Comparison of ENCODE assay signal across 14 mouse cellular contexts in the genomic region with DNA sequence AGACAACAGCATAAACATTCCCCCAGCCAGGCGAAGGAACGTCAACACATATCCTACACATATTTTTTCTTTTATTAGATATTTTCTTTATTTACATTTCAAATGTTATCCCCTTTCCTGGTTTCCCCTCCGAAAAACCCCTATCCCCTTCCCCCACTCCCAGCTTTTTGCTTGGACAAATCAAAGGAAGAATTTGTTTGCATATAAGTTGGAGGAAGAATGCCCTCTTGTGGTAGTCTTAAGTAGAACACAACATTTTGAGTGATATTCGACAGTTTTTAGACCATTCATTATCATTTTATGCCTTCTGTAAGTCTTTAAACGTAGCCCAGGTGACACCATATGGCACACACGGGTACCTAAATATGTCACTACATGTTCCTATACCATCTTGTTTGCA. TPM values are rescaled to one million over a fixed set of nuclear protein-coding genes. Genes with fewer than 3 reads are reported as not detected.
A peak's percentile ranks its signal among the peaks of the same experiment; 100 is the strongest.
DNase-seq lines count a peak whose midpoint lies in the region; ATAC-seq and TF ChIP-seq lines count a peak whose summit lies in the region.
"Had no signal": no experiment of that assay in that cellular context is flagged by ENCODE, and none has a peak within 500 bp of the region (broad histone marks: within the 10 kb centered on the region; RNA-seq: fewer than 3 reads in every experiment).

No protein-coding gene starts in this region.

- H3K9me3 ChIP-seq in forebrain, embryonic 14.5 days (replicated peaks; ENCODE audit: control insufficient read depth, low read length) = no peaks in the 10 kb centered on the region
- H3K9me3 ChIP-seq in forebrain, embryonic 12.5 days = no peaks in the 10 kb centered on the region
- H3K9me3 ChIP-seq in liver, postnatal 0 days (ENCODE audit: low read length) = no peaks in the 10 kb centered on the region
- H3K9me3 ChIP-seq in liver, embryonic 11.5 days (ENCODE audit: control insufficient read depth, low read length) = no peaks in the 10 kb centered on the region
- no peaks in the 10 kb centered on the region for H3K9me3 ChIP-seq in kidney, embryonic 14.5 days (ENCODE audit: control insufficient read depth, low read length)
- H3K9me3 ChIP-seq: neural tube, embryonic 13.5 days had no signal

- H3K27ac ChIP-seq in forebrain, embryonic 14.5 days (ENCODE audit: low read depth, low read length) = no peak overlapping the region
- H3K27ac ChIP-seq in forebrain, embryonic 12.5 days = no peak overlapping the region
- H3K27ac ChIP-seq in liver, postnatal 0 days (ENCODE audit: low read depth) = no peak overlapping the region
- no peak overlapping the region for H3K27ac ChIP-seq in liver, embryonic 11.5 days (ENCODE audit: low read depth, low read length)
- H3K27ac ChIP-seq in kidney, embryonic 14.5 days (ENCODE audit: low read depth, low read length) = no peak overlapping the region
- H3K27ac ChIP-seq: neural tube, embryonic 13.5 days had no signal

- ATAC-seq in forebrain, embryonic 14.5 days = 0 out of 2 replicates have a peak, but pooled peaks have one; percentile 21
- ATAC-seq in forebrain, embryonic 12.5 days (ENCODE audit: low FRiP score) = no peak
- ATAC-seq in liver, postnatal 0 days = no peak
- ATAC-seq in liver, embryonic 11.5 days (replicated peaks; ENCODE audit: low FRiP score) = no peak
- no peak for ATAC-seq in kidney, embryonic 14.5 days (ENCODE audit: low FRiP score, low TSS enrichment)

- H3K36me3 ChIP-seq in forebrain, embryonic 14.5 days (ENCODE audit: control insufficient read depth, insufficient read depth, low read length) = no peaks in the 10 kb centered on the region
- H3K36me3 ChIP-seq in forebrain, embryonic 12.5 days (replicated peaks) = no peaks in the 10 kb centered on the region
- H3K36me3 ChIP-seq in liver, postnatal 0 days (replicated peaks; ENCODE audit: insufficient read depth, low read length) = no peaks in the 10 kb centered on the region
- H3K36me3 ChIP-seq in liver, embryonic 11.5 days (ENCODE audit: control insufficient read depth, insufficient read depth, low read length) = no peaks in the 10 kb centered on the region
- H3K36me3 ChIP-seq in kidney, embryonic 14.5 days (ENCODE audit: control insufficient read depth, insufficient read depth, low read length) = no peaks in the 10 kb centered on the region
- H3K36me3 ChIP-seq: neural tube, embryonic 13.5 days had no signal

- H3K9ac ChIP-seq in forebrain, embryonic 14.5 days (ENCODE audit: low read length) = no peak overlapping the region
- H3K9ac ChIP-seq in forebrain, embryonic 12.5 days = no peak overlapping the region
- no peak overlapping the region for H3K9ac ChIP-seq in liver, postnatal 0 days (replicated peaks)
- no peak overlapping the region for H3K9ac ChIP-seq in liver, embryonic 11.5 days (ENCODE audit: low read depth, low read length)
- H3K9ac ChIP-seq in kidney, embryonic 14.5 days (ENCODE audit: low read depth, low read length) = no peak overlapping the region
- H3K9ac ChIP-seq: neural tube, embryonic 13.5 days had no signal

- peaks cover 11% of the 10 kb centered on the region; the same call in 1 of the 2 replicates for H3K4me1 ChIP-seq in forebrain, embryonic 14.5 days (ENCODE audit: control insufficient read depth, insufficient read depth, low read length)
- H3K4me1 ChIP-seq in forebrain, embryonic 12.5 days = peaks cover 9% of the 10 kb centered on the region; the same call in 1 of the 2 replicates
- no peaks in the 10 kb centered on the region for H3K4me1 ChIP-seq in liver, postnatal 0 days (ENCODE audit: insufficient read depth)
- H3K4me1 ChIP-seq in liver, embryonic 11.5 days (replicated peaks; ENCODE audit: control insufficient read depth, insufficient read depth, low read length) = no peaks in the 10 kb centered on the region
- H3K4me1 ChIP-seq in kidney, embryonic 14.5 days (ENCODE audit: control insufficient read depth, insufficient read depth, low read length) = no peaks in the 10 kb centered on the region

- peak; percentile 56 for TF ChIP-seq CTCF in liver, postnatal 0 days (IDR thresholded peaks at IDR 0.05; ENCODE audit: low read depth)

- no peak for TF ChIP-seq EP300 in liver, postnatal 0 days (IDR thresholded peaks at IDR 0.05; ENCODE audit: low read depth)

- no peak overlapping the region for H3K4me3 ChIP-seq in forebrain, embryonic 14.5 days (ENCODE audit: low read depth, low read length)
- H3K4me3 ChIP-seq in forebrain, embryonic 12.5 days (replicated peaks) = no peak overlapping the region
- H3K4me3 ChIP-seq in liver, postnatal 0 days (ENCODE audit: low read depth, low read length) = no peak overlapping the region
- H3K4me3 ChIP-seq in liver, embryonic 11.5 days (ENCODE audit: low read depth, low read length) = no peak overlapping the region
- H3K4me3 ChIP-seq in kidney, embryonic 14.5 days (ENCODE audit: low read length) = no peak overlapping the region
- H3K4me3 ChIP-seq: neural tube, embryonic 13.5 days had no signal

- DNase-seq in forebrain, embryonic 14.5 days (ENCODE audit: low spot score) = peak; percentile 63
- no peak for DNase-seq in liver, postnatal 0 days
- DNase-seq in liver, embryonic 11.5 days (ENCODE audit: low spot score) = no peak
- DNase-seq in NIH3T3 (ENCODE audit: low read depth) = peak; percentile 55
- DNase-seq in mesoderm, embryonic 11.5 days (ENCODE audit: low read depth, low spot score) = peak; percentile 20
- DNase-seq in adrenal gland, postnatal 10 days = no peak
- DNase-seq: kidney, adult 11 months; lung, postnatal 14 days; thymus, adult 2 months had no signal

- H3K27me3 ChIP-seq in forebrain, embryonic 14.5 days (replicated peaks; ENCODE audit: control insufficient read depth, insufficient read depth, low read length) = no peaks in the 10 kb centered on the region
- no peaks in the 10 kb centered on the region for H3K27me3 ChIP-seq in forebrain, embryonic 12.5 days
- no peaks in the 10 kb centered on the region for H3K27me3 ChIP-seq in liver, postnatal 0 days (ENCODE audit: insufficient read depth, low read length)
- H3K27me3 ChIP-seq in liver, embryonic 11.5 days (replicated peaks; ENCODE audit: control insufficient read depth, insufficient read depth, low read length) = no peaks in the 10 kb centered on the region
- no peaks in the 10 kb centered on the region for H3K27me3 ChIP-seq in kidney, embryonic 14.5 days (ENCODE audit: control insufficient read depth, insufficient read depth, low read length)
- H3K27me3 ChIP-seq: neural tube, embryonic 13.5 days had no signal

- H3K4me2 ChIP-seq in forebrain, embryonic 14.5 days (ENCODE audit: low read length) = no peak overlapping the region
- H3K4me2 ChIP-seq in forebrain, embryonic 12.5 days = no peak overlapping the region
- no peak overlapping the region for H3K4me2 ChIP-seq in liver, postnatal 0 days (ENCODE audit: low read depth, low read length)
- H3K4me2 ChIP-seq in liver, embryonic 11.5 days = no peak overlapping the region
- no peak overlapping the region for H3K4me2 ChIP-seq in kidney, embryonic 14.5 days (replicated peaks; ENCODE audit: low read depth, low read length)
- H3K4me2 ChIP-seq: neural tube, embryonic 13.5 days had no signal

- 37% methylated on average over 6 of the region's 6 CpGs for WGBS in forebrain, embryonic 14.5 days
- 45% methylated on average over 6 of the region's 6 CpGs for WGBS in forebrain, embryonic 12.5 days
- 52% methylated on average over 6 of the region's 6 CpGs for WGBS in liver, postnatal 0 days (ENCODE audit: insufficient replicate concordance)
- whole genome bisulfite sequencing in liver, embryonic 11.5 days = 41% methylated on average over 6 of the region's 6 CpGs
- 46% methylated on average over 6 of the region's 6 CpGs for WGBS in kidney, embryonic 14.5 days

RNA-seq across cellular contexts. Expression of a gene that starts 54.6 kb away (rescaled TPM):
- polyA plus RNA-seq in forebrain, embryonic 14.5 days (2014; fragmentation: Nextera tagmentation; extraction: Ambion mirVana) = not detected in 2 replicates
- polyA plus RNA-seq in forebrain, embryonic 12.5 days (2016; fragmentation: Nextera tagmentation; extraction: Ambion mirVana) = not detected in 2 replicates
- not detected in 2 replicates for polyA plus RNA-seq in liver, postnatal 0 days (2015; fragmentation: Nextera tagmentation; extraction: Ambion mirVana)
- polyA plus RNA-seq in liver, embryonic 11.5 days (2014; fragmentation: Nextera tagmentation; extraction: Ambion mirVana) = not detected in 2 replicates
- polyA plus RNA-seq in kidney, embryonic 14.5 days (2014; fragmentation: Nextera tagmentation; extraction: Ambion mirVana) = not detected in 2 replicates
- not detected for total RNA-seq in adrenal gland, postnatal 10 days (2021)
- total RNA-seq: heart, adult 18-20 months; left cerebral cortex, adult 18-20 months had no signal
- polyA plus RNA-seq: neural tube, embryonic 13.5 days; thymus, adult 2 months had no signal

Comparison
In these comparisons a context has a peak if more than half of its experiments do, and no peak if none do; other contexts are left out.
1. DNase-seq: peak in forebrain, embryonic 14.5 days (single experiment), NIH3T3 (single experiment) and mesoderm, embryonic 11.5 days (single experiment); none in liver, postnatal 0 days (single experiment), liver, embryonic 11.5 days (single experiment) and adrenal gland, postnatal 10 days (single experiment).